Mouse (Mus musculus): ENCODE measurements around the gene Dcaf1. TPM values are rescaled to one million over a fixed set of nuclear protein-coding genes. Genes with fewer than 3 reads are reported as not detected.

The Dcaf1 gene
- total and polyA plus RNA-seq, 3 experiments: 56.3 to 131 (median 58.7) TPM

DNA sequence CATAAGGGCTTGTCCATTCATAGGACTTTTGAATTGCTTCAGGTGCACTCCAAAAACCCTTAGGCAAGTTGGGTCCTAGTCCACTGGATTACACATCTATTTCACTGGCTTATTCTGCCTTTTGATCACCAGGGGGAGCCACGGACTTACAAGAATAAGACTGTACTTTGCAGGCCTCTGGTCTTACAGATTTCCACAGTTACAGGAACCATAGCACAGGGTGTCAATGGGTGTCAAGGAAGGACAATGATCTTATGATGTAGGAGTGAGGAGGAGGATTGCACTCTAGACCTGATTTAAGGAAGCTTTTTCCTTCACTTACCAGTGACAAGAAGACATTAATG, 82.1 kb downstream of the Dcaf1 start:
- Histone ChIP-seq H3K9me3 (replicated peaks; ENCODE audit: insufficient read depth, low read length) (no peaks in the 10 kb centered on the region), H3K27ac (ENCODE audit: control insufficient read depth, low read depth, low read length) (no peak overlapping the region), H3K79me2 (ENCODE audit: control insufficient read depth, insufficient read depth, low read length, poor library complexity) (no peaks in the 10 kb centered on the region), H3K36me3 (ENCODE audit: control insufficient read depth in 1 of 2, insufficient read depth in 2 of 2, low read length in 2 of 2) (peaks cover 0 to 9% of the 10 kb centered on the region in 2 experiments; a peak in 2 of 4 replicates), H3K4me1 (ENCODE audit: control insufficient read depth in 1 of 2, insufficient read depth in 2 of 2, low read length in 2 of 2) (peaks cover 7 to 10% of the 10 kb centered on the region in 2 experiments), H3K27me3 (ENCODE audit: control insufficient read depth in 1 of 2, insufficient read depth in 2 of 2, low read length in 2 of 2) (peaks cover 0 to 2% of the 10 kb centered on the region in 2 experiments; a peak in 2 of 4 replicates), H3K9ac (ENCODE audit: control insufficient read depth, low read depth, low read length, poor library complexity, severe bottlenecking) (no peak overlapping the region), H3K4me3 (ENCODE audit: control insufficient read depth in 1 of 2, insufficient read depth in 1 of 2, low read depth in 2 of 2, low read length in 2 of 2) (no peak overlapping the region)
- TF ChIP-seq CTCF (IDR thresholded peaks at IDR 0.05 in 2 of 3, conservative IDR thresholded peaks at IDR 0.05 in 1 of 3; ENCODE audit: control insufficient read depth in 1 of 3, insufficient read depth in 1 of 3, low read depth in 2 of 3, low read length in 3 of 3, poor library complexity in 1 of 3, severe bottlenecking in 1 of 3): peak; percentile 43 to 83 (median 63); a peak in 5 of 6 replicates
- TF ChIP-seq ZC3H11A (IDR thresholded peaks at IDR 0.05; ENCODE audit: low read depth, low read length): peak; percentile 61
- TF ChIP-seq ZMIZ1 (IDR thresholded peaks at IDR 0.05; ENCODE audit: low read depth, low read length): no peak
- TF ChIP-seq RAD21 (IDR thresholded peaks at IDR 0.05; ENCODE audit: low read depth, low read length): peak; percentile 84
- TF ChIP-seq MAFK (IDR thresholded peaks at IDR 0.05; ENCODE audit: borderline replicate concordance, low read depth, low read length): no peak
- no peak for TF ChIP-seq GATA1 (IDR thresholded peaks at IDR 0.05; ENCODE audit: low read depth, low read length)
- TF ChIP-seq MXI1 (IDR thresholded peaks at IDR 0.05; ENCODE audit: low read depth, low read length): no peak
- TF ChIP-seq TAL1 (IDR thresholded peaks at IDR 0.05; ENCODE audit: low read length): no peak
- no peak for TF ChIP-seq E2F4 (IDR thresholded peaks at IDR 0.05; ENCODE audit: borderline replicate concordance, low read depth, low read length)
- no peak for TF ChIP-seq KAT2A (conservative IDR thresholded peaks at IDR 0.05; ENCODE audit: low read depth, low read length)
- TF ChIP-seq ZNF384 (IDR thresholded peaks at IDR 0.05; ENCODE audit: low read depth, low read length): no peak
- no peak for TF ChIP-seq TCF12 (IDR thresholded peaks at IDR 0.05; ENCODE audit: low read depth, low read length)
- TF ChIP-seq NELFE (IDR thresholded peaks at IDR 0.05; ENCODE audit: low read depth, low read length): no peak
- no peak for TF ChIP-seq CHD2 (IDR thresholded peaks at IDR 0.05; ENCODE audit: low read length)
- TF ChIP-seq BHLHE40 (IDR thresholded peaks at IDR 0.05; ENCODE audit: borderline replicate concordance, low read depth, low read length): no peak
- TF ChIP-seq ZKSCAN1 (IDR thresholded peaks at IDR 0.05; ENCODE audit: low read depth, low read length): no peak
- no peak for TF ChIP-seq NRF1 (IDR thresholded peaks at IDR 0.05; ENCODE audit: insufficient read depth, low read depth, low read length, poor library complexity, severe bottlenecking)
- no peak for TF ChIP-seq GABPA (IDR thresholded peaks at IDR 0.05; ENCODE audit: low read depth, low read length)
- TF ChIP-seq SMC3 (IDR thresholded peaks at IDR 0.05; ENCODE audit: low read depth, low read length): peak; percentile 83
- TF ChIP-seq POLR2A (IDR thresholded peaks at IDR 0.05; ENCODE audit: control insufficient read depth in 1 of 2, insufficient read depth in 1 of 2, low read depth in 1 of 2, low read length in 2 of 2, poor library complexity in 1 of 2): no peak
- TF ChIP-seq POLR2AphosphoS5 (IDR thresholded peaks at IDR 0.05; ENCODE audit: borderline replicate concordance, low read depth, low read length): no peak
- DNase-seq (ENCODE audit: low read depth, low spot score): peak; percentile 78

DNA sequence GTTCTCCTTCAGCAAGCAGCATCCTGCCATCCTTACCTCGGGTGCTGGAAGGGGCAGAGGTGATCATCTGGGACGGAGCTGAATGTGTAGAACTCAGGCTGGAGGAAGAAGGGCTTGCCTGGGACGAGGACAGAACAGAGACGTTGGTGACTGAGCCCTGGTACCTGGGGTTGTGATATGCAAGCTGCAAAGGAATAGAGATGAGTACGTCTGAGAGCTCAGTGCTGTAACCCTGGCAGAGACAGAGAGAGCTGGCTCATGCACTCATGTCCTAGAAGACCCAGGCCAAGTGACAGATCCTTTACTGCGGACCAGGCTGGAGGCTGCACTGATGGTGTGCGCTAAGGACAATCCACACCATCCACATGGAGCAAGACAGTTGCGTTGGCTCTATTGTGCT, 84.9 kb downstream of the Dcaf1 start:
- no peak overlapping the region for H3K4me3 ChIP-seq (ENCODE audit: control insufficient read depth in 1 of 2, insufficient read depth in 1 of 2, low read depth in 2 of 2, low read length in 2 of 2)
- H3K79me2 ChIP-seq (ENCODE audit: control insufficient read depth, insufficient read depth, low read length, poor library complexity): no peaks in the 10 kb centered on the region
- H3K9ac ChIP-seq (ENCODE audit: control insufficient read depth, low read depth, low read length, poor library complexity, severe bottlenecking): no peak overlapping the region
- H3K36me3 ChIP-seq (ENCODE audit: control insufficient read depth in 1 of 2, insufficient read depth in 2 of 2, low read length in 2 of 2): peaks cover 0 to 9% of the 10 kb centered on the region in 2 experiments; a peak in 2 of 4 replicates
- no peaks in the 10 kb centered on the region for H3K9me3 ChIP-seq (replicated peaks; ENCODE audit: insufficient read depth, low read length)
- H3K27ac ChIP-seq (ENCODE audit: control insufficient read depth, low read depth, low read length): no peak overlapping the region
- no peak for DNase-seq (ENCODE audit: low read depth, low spot score)
- no peak for TF ChIP-seq ETS1 (IDR thresholded peaks at IDR 0.05; ENCODE audit: low read depth, low read length)
- no peak for TF ChIP-seq BHLHE40 (IDR thresholded peaks at IDR 0.05; ENCODE audit: borderline replicate concordance, low read depth, low read length)
- H3K27me3 ChIP-seq (ENCODE audit: control insufficient read depth in 1 of 2, insufficient read depth in 2 of 2, low read length in 2 of 2): peaks cover 0 to 2% of the 10 kb centered on the region in 2 experiments; a peak in 1 of 4 replicates
- H3K4me1 ChIP-seq (ENCODE audit: control insufficient read depth in 1 of 2, insufficient read depth in 2 of 2, low read length in 2 of 2): peaks cover 7 to 10% of the 10 kb centered on the region in 2 experiments

Measured in MEL (cell line).